ENCODE assay signal across 10 mouse cellular contexts in the genomic region with DNA sequence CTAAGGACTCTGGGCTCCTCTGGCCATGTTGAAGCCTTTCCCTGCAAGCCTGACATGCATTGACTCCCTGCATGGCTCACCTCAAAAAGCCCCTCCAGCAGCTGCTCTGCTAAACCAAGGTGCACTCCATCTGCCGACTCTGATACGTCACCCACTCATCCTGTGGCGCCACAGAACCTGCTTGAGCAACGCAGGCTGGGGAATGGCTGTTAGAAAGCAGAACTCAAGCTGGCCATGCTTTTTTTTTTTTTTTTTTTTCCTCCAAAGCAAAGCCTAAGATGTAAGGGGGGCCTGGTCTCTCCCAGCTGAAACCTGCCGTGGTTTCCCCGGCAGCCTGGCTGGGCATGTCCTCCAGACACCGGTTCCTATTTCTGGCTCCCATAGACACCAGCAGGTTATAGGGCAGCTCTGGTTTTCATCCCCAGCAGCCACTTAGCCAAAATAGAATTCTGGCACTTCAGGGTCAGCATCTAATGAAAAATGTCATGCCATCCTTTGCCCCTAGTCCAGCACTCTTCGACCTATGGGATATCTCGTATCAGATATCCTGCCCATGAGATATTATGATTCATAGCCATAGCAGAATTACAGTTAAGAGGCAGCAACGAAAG. TPM values are rescaled to one million over a fixed set of nuclear protein-coding genes. Genes with fewer than 3 reads are reported as not detected.
DNase-seq lines count a peak whose midpoint lies in the region; ATAC-seq lines count a peak whose summit lies in the region.
"Had no signal": no experiment of that assay in that cellular context is flagged by ENCODE, and none has a peak within 500 bp of the region (broad histone marks: within the 10 kb centered on the region; RNA-seq: fewer than 3 reads in every experiment).

No protein-coding gene starts in this region.

- ATAC-seq in liver, embryonic 13.5 days (ENCODE audit: low read depth), result no peak
- peak; percentile 19; the same call in 1 of the 2 replicates for ATAC-seq in common myeloid progenitor, adult 5-6 weeks (replicated peaks; ENCODE audit: low read depth, poor library complexity, severe bottlenecking)
- ATAC-seq in heart, embryonic 14.5 days (ENCODE audit: insufficient number of reproducible peaks, insufficient read depth, low FRiP score, low read depth), result no peak
- ATAC-seq in megakaryocyte, adult 5-6 weeks (ENCODE audit: poor library complexity, severe bottlenecking), result peak; percentile 43

- H3K27me3 ChIP-seq in liver, embryonic 13.5 days, result peaks cover 37% of the 10 kb centered on the region
- H3K27me3 ChIP-seq in heart, embryonic 14.5 days (ENCODE audit: control insufficient read depth, insufficient read depth, low read length), result peaks cover 3% of the 10 kb centered on the region; the same call in 1 of the 2 replicates

- WGBS in liver, embryonic 13.5 days (ENCODE audit: insufficient replicate concordance), result 55% methylated on average over 10 of the region's 10 CpGs
- 27% methylated on average over 10 of the region's 10 CpGs for WGBS in heart, embryonic 14.5 days

- no peaks in the 10 kb centered on the region for H3K9me3 ChIP-seq in liver, embryonic 13.5 days (replicated peaks)
- no peaks in the 10 kb centered on the region for H3K9me3 ChIP-seq in heart, embryonic 14.5 days (ENCODE audit: control insufficient read depth, low read length)
- H3K9me3 ChIP-seq: G1E had no signal

- H3K9ac ChIP-seq in liver, embryonic 13.5 days, result no peak overlapping the region
- peak overlapping the region; percentile 96; the same call in 1 of the 2 replicates for H3K9ac ChIP-seq in heart, embryonic 14.5 days (ENCODE audit: low read length)

- no peak for DNase-seq in liver, embryonic 13.5 days
- DNase-seq in liver, result no peak
- DNase-seq in frontal cortex, postnatal 10 days (ENCODE audit: low spot score in 2 of 2), result no peak
- DNase-seq in cerebellum, postnatal 14 days, result no peak
- no peak for DNase-seq in retina, postnatal 1 day

- H3K4me3 ChIP-seq in liver, embryonic 13.5 days (replicated peaks), result no peak overlapping the region
- H3K4me3 ChIP-seq in heart, embryonic 14.5 days (ENCODE audit: control insufficient read depth in 1 of 2, insufficient read depth in 1 of 2, low read depth in 1 of 2, low read length in 2 of 2), result peak overlapping the region in 1 of 2 experiments; percentile 92; a peak in 2 of 4 replicates

- H3K4me2 ChIP-seq in liver, embryonic 13.5 days, result 0 out of 2 replicates have a peak overlapping the region, but pooled peaks have one; percentile 97
- H3K4me2 ChIP-seq in heart, embryonic 14.5 days (ENCODE audit: low read length), result peak overlapping the region; percentile 83

- H3K4me1 ChIP-seq in liver, embryonic 13.5 days (replicated peaks), result peaks cover 42% of the 10 kb centered on the region
- H3K4me1 ChIP-seq in heart, embryonic 14.5 days (ENCODE audit: control insufficient read depth in 2 of 2, insufficient read depth in 2 of 2, low read length in 2 of 2), result peaks cover 34 to 51% of the 10 kb centered on the region in 2 experiments

- no peaks in the 10 kb centered on the region for H3K36me3 ChIP-seq in liver, embryonic 13.5 days
- 0 out of 2 replicates have a peak, but pooled peaks cover 4% of the 10 kb centered on the region for H3K36me3 ChIP-seq in heart, embryonic 14.5 days (ENCODE audit: control insufficient read depth, insufficient read depth, low read length)

- no peak overlapping the region for H3K27ac ChIP-seq in liver, embryonic 13.5 days
- H3K27ac ChIP-seq in heart, embryonic 14.5 days (replicated peaks in 1 of 2; ENCODE audit: control insufficient read depth in 1 of 2, insufficient read depth in 1 of 2, low read depth in 2 of 2, low read length in 2 of 2), result peak overlapping the region; percentile 91 to 96

RNA-seq across cellular contexts. Expression of gene Trabd, which starts 0.8 kb away (rescaled TPM):
- polyA plus RNA-seq in liver, embryonic 13.5 days (2015; fragmentation: Nextera tagmentation; extraction: Ambion mirVana), result 16.4 and 16.6 TPM in 2 replicates
- 16.5 and 20.5 TPM in 2 replicates for total RNA-seq in common myeloid progenitor, adult 5-6 weeks (2017)
- polyA plus RNA-seq in heart, embryonic 14.5 days (2014; fragmentation: Nextera tagmentation; extraction: Ambion mirVana), result 51.6 and 51.9 TPM in 2 replicates
- total RNA-seq in megakaryocyte, adult 5-6 weeks (2015), result 25.6 and 26.7 TPM in 2 replicates
- 27.7 and 31.8 TPM in 2 replicates for total RNA-seq in megakaryocyte, adult 5-6 weeks (2017)

RNA-seq across cellular contexts. Expression of gene Panx2, which starts 14.6 kb away (rescaled TPM):
- polyA plus RNA-seq in liver, embryonic 13.5 days (2015; fragmentation: Nextera tagmentation; extraction: Ambion mirVana), result not detected in 2 replicates
- total RNA-seq in common myeloid progenitor, adult 5-6 weeks (2017), result 0.37 TPM in 1 of 2 replicates, not detected in the other
- polyA plus RNA-seq in heart, embryonic 14.5 days (2014; fragmentation: Nextera tagmentation; extraction: Ambion mirVana), result 2.3 and 2.6 TPM in 2 replicates
- not detected in 2 replicates for total RNA-seq in megakaryocyte, adult 5-6 weeks (2015)
- not detected in 2 replicates for total RNA-seq in megakaryocyte, adult 5-6 weeks (2017)
- total RNA-seq: liver, adult 2 months had no signal
- polyA plus RNA-seq: liver, adult 2 months had no signal

RNA-seq across cellular contexts. Expression of gene Selenoo, which starts 14.8 kb away (rescaled TPM):
- 6.4 and 7.1 TPM in 2 replicates for polyA plus RNA-seq in liver, embryonic 13.5 days (2015; fragmentation: Nextera tagmentation; extraction: Ambion mirVana)
- 11.2 and 14.2 TPM in 2 replicates for total RNA-seq in common myeloid progenitor, adult 5-6 weeks (2017)
- polyA plus RNA-seq in heart, embryonic 14.5 days (2014; fragmentation: Nextera tagmentation; extraction: Ambion mirVana), result 14.0 and 16.4 TPM in 2 replicates
- total RNA-seq in megakaryocyte, adult 5-6 weeks (2015), result 11.4 and 13.8 TPM in 2 replicates
- total RNA-seq in megakaryocyte, adult 5-6 weeks (2017), result 17.4 and 18.0 TPM in 2 replicates

RNA-seq across cellular contexts. Expression of gene Tubgcp6, which starts 48.8 kb away (rescaled TPM):
- polyA plus RNA-seq in liver, embryonic 13.5 days (2015; fragmentation: Nextera tagmentation; extraction: Ambion mirVana), result 6.5 and 6.7 TPM in 2 replicates
- 14.6 and 21.7 TPM in 2 replicates for total RNA-seq in common myeloid progenitor, adult 5-6 weeks (2017)
- 10.9 and 11.3 TPM in 2 replicates for polyA plus RNA-seq in heart, embryonic 14.5 days (2014; fragmentation: Nextera tagmentation; extraction: Ambion mirVana)
- total RNA-seq in megakaryocyte, adult 5-6 weeks (2015), result 11.0 and 15.5 TPM in 2 replicates
- total RNA-seq in megakaryocyte, adult 5-6 weeks (2017), result 16.0 and 17.3 TPM in 2 replicates

RNA-seq across cellular contexts. Expression of gene Hdac10, which starts 54.4 kb away (rescaled TPM):
- 10.2 TPM in 2 replicates for polyA plus RNA-seq in liver, embryonic 13.5 days (2015; fragmentation: Nextera tagmentation; extraction: Ambion mirVana)
- total RNA-seq in common myeloid progenitor, adult 5-6 weeks (2017), result 15.7 and 18.0 TPM in 2 replicates
- polyA plus RNA-seq in heart, embryonic 14.5 days (2014; fragmentation: Nextera tagmentation; extraction: Ambion mirVana), result 11.0 and 11.5 TPM in 2 replicates
- 5.3 and 7.8 TPM in 2 replicates for total RNA-seq in megakaryocyte, adult 5-6 weeks (2015)
- 11.0 and 12.8 TPM in 2 replicates for total RNA-seq in megakaryocyte, adult 5-6 weeks (2017)

Comparison
In these comparisons a context has a peak if more than half of its experiments do, and no peak if none do; other contexts are left out.
1. ATAC-seq: peak in common myeloid progenitor, adult 5-6 weeks (single experiment) and megakaryocyte, adult 5-6 weeks (single experiment); none in liver, embryonic 13.5 days (single experiment) and heart, embryonic 14.5 days (single experiment).